Mouse (Mus musculus) heart, postnatal 0 days (tissue): ENCODE results near the gene Chrm3. TPM values are rescaled to one million over a fixed set of nuclear protein-coding genes. Genes with fewer than 3 reads are reported as not detected.
A peak's percentile ranks its signal among the peaks of the same experiment; 100 is the strongest.

Experiments
- ATAC-seq: fragments of 200-750 bp; cut with Nextera tagmentation; 2 replicates; pipeline ENCODE4 v1.8.0; 2017; ENCODE audit warnings: low read depth, moderate number of reproducible peaks, moderate library complexity; ENCODE audit not compliant: insufficient read depth
- DNase-seq: peaks from one replicate; pipeline ENCODE4 v3.0.0-alpha.2; 2016; ENCODE audit warnings: low spot score
- H3K27ac ChIP-seq: fragments of 300-500 bp; sonication (generic); 2 replicates; pipeline ENCODE4 v1.5.1; 2014; ENCODE audit warnings: low read depth, mild to moderate bottlenecking
- H3K27me3 ChIP-seq: fragments of 300-500 bp; sonication (generic); 2 replicates; pipeline ENCODE4 v1.6.1; 2014; ENCODE audit warnings: low read length, mixed read lengths; ENCODE audit not compliant: control insufficient read depth, insufficient read depth
- H3K36me3 ChIP-seq: fragments of 300-500 bp; sonication (generic); replicated peaks from 2 replicates; pipeline ENCODE4 v1.6.1; 2014; ENCODE audit warnings: low read length, mixed read lengths; ENCODE audit not compliant: control insufficient read depth, insufficient read depth
- H3K4me1 ChIP-seq: fragments of 300-500 bp; sonication (generic); 2 replicates; pipeline ENCODE4 v1.6.1; 2014; ENCODE audit warnings: antibody characterized with exemption; ENCODE audit not compliant: control insufficient read depth, insufficient read depth
- H3K4me2 ChIP-seq: fragments of 300-500 bp; sonication (generic); 2 replicates; pipeline ENCODE4 v1.6.1; 2014; ENCODE audit warnings: low read depth, mild to moderate bottlenecking, low read length, moderate library complexity
- H3K4me3 ChIP-seq: fragments of 300-500 bp; sonication (generic); 2 replicates; pipeline ENCODE4 v1.5.1; 2014; ENCODE audit warnings: low read depth, low read length
- H3K9ac ChIP-seq: fragments of 300-500 bp; sonication (generic); replicated peaks from 2 replicates; pipeline ENCODE4 v1.6.1; 2014; ENCODE audit warnings: low read depth, low read length, mixed read lengths
- H3K9me3 ChIP-seq: fragments of 300-500 bp; sonication (generic); replicated peaks from 2 replicates; pipeline ENCODE4 v1.6.1; 2016; ENCODE audit warnings: low read length; ENCODE audit not compliant: control insufficient read depth
- CTCF ChIP-seq: IDR thresholded peaks from 2 replicates; pipeline ENCODE4 v1.5.1; 2016; ENCODE audit warnings: antibody characterized with exemption, control low read depth, low read depth
- EP300 ChIP-seq: IDR thresholded peaks from 2 replicates; pipeline ENCODE4 v1.6.1; 2016; ENCODE audit warnings: antibody characterized with exemption, low read depth
- WGBS: fragments of 180-500 bp; shearing (Covaris S2); extraction: QIAGEN DNeasy Blood & Tissue Kit; methylation state at CpG from one replicate; pipeline ENCODE4 v1.1.7; 2014; 5-methylcytosine and 5-hydroxymethylcytosine counted together
- polyA plus RNA-seq: library from polyadenylated mRNA; unstranded; fragments of >200 nt; fragmentation: Nextera tagmentation; extraction: Ambion mirVana; gene quantifications from 2 replicates; pipeline ENCODE4 v1.2.1, GENCODE M21; 2015
- total RNA-seq: library from RNA; depleted of rRNA; stranded (reverse); fragments of >200 nt; gene quantifications from 2 replicates; pipeline ENCODE4 v1.2.3, GENCODE M21; 2014; ENCODE audit warnings: low replicate concordance

Gene Chrm3
- total and polyA plus RNA-seq, 2 experiments from 2014 or later = 0.26 to 0.31 TPM

DNA sequence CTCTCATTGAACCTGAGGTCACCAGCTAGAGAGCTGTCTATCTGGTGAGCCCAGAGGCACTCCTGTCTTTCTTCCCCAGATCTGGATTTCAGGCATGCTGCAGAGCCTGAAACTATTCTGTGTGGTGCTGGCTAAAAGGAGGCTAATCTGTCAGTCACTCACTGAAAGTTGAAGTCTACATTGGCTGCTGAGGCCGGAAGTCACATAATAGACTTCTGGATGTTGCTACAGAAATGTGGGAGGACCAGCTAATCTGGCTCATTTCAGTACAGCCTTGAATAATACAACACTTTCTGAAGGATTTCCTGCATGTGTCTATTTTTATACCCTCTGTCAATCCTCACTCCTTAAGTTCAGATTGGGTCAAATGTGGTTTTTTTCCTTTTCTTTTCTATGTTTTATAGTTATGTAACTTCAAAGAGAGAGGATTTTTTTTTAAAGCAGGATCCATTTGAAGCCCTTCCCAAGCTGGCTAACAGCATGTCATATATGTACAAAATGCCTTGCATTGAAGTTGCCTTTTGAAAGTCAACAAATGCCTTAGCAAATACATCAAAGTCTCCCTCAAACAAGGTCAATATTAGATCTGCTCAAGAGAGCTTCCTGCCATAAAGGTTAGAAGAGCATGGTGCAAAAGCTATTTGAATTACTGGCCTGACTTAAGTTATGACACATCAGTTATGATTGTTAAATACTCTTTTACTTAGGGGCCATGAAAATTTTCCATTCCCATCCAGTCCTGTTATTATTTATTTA is 116.2 kb downstream of the Chrm3 start:
- Histone ChIP-seq H3K36me3 (no peaks in the 10 kb centered on the region), H3K27ac (no peak overlapping the region), H3K4me1 (no peaks in the 10 kb centered on the region), H3K9me3 (no peaks in the 10 kb centered on the region), H3K4me3 (no peak overlapping the region), H3K4me2 (no peak overlapping the region), H3K27me3 (no peaks in the 10 kb centered on the region), H3K9ac (no peak overlapping the region)
- 0 out of 2 replicates have a peak, but pooled peaks have one; percentile 17 for ATAC-seq
- TF ChIP-seq EP300 (no peak), CTCF (no peak)
- WGBS = 37% methylated on average over 1 of the region's 1 CpGs
- DNase-seq = peak; percentile 34

DNA sequence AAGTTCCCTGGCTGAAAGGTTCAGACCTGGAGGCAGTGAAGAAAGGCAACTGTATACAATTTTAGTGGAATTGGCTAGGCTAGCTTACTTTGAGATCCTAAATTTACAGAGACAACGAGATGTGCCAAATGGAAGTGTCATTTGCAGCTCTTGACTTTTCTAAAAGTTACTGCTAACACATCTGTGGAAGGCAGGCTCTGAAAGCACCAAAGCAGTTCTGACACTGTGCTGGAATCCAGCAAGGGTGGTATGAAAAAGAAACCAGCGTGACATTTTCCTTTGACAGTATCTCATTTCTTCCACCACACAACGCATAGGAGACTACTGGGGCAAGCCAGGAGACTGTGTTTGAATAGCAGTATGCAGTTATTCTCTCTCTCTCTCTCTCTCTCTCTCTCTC is 120.4 kb downstream of the Chrm3 start:
- ATAC-seq = no peak
- no peaks in the 10 kb centered on the region for H3K9me3 ChIP-seq
- no peak overlapping the region for H3K4me2 ChIP-seq
- 65% methylated on average over 3 of the region's 3 CpGs for WGBS
- no peak overlapping the region for H3K9ac ChIP-seq
- no peaks in the 10 kb centered on the region for H3K4me1 ChIP-seq
- H3K36me3 ChIP-seq = no peaks in the 10 kb centered on the region
- no peak for DNase-seq
- H3K27me3 ChIP-seq = no peaks in the 10 kb centered on the region
- TF ChIP-seq CTCF = no peak
- TF ChIP-seq EP300 = no peak
- H3K4me3 ChIP-seq = no peak overlapping the region
- no peak overlapping the region for H3K27ac ChIP-seq

DNA sequence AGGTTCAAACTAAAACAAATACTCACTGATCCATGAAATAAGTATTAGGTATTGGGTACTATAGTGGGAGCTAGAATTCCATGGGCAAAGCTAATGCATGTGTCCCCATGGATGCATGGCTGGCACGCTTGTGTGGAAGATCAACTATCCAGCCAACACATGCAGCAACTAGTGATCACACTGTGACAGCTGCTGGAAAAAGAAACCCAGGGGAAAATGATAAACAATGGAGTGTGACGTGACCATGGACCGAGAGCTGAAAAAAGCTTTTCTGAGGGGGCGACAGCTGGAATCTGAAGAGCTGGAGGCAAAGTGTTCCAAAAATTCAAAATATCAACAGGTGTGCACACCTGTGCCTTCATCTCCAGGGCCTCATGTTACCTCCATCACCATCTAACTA is 120.8 kb downstream of the Chrm3 start:
- TF ChIP-seq CTCF (no peak), EP300 (no peak)
- Histone ChIP-seq H3K27me3 (no peaks in the 10 kb centered on the region), H3K4me1 (no peaks in the 10 kb centered on the region), H3K9ac (no peak overlapping the region), H3K4me3 (no peak overlapping the region), H3K27ac (no peak overlapping the region), H3K9me3 (no peaks in the 10 kb centered on the region), H3K36me3 (no peaks in the 10 kb centered on the region), H3K4me2 (no peak overlapping the region)
- WGBS = 47% methylated on average over 4 of the region's 4 CpGs
- no peak for DNase-seq
- no peak for ATAC-seq

DNA sequence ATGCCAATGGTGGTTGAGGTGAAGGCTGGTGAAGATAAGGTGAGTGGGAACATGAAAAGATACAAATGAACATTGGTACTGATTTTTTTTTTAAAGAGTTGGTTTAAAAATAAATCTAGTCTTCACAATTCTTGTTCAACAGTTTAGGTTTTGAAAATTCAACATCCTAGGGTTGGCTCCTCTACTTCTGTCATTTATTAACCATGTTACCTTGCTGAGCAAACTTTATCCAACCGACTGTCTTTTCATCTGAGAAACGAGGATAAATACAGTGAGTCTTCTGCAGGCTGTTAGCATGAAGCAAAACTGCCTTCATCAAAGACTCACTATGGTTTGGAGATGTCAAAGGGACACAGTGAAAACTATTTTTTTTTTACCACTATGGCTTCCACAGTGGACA is 123.0 kb downstream of the Chrm3 start:
- WGBS = 55% methylated on average over 2 of the region's 2 CpGs
- no peak overlapping the region for H3K27ac ChIP-seq
- TF ChIP-seq EP300 (no peak), CTCF (no peak)
- H3K4me2 ChIP-seq = no peak overlapping the region
- no peaks in the 10 kb centered on the region for H3K9me3 ChIP-seq
- no peak for DNase-seq
- no peaks in the 10 kb centered on the region for H3K27me3 ChIP-seq
- no peak overlapping the region for H3K4me3 ChIP-seq
- no peak for ATAC-seq
- H3K4me1 ChIP-seq = no peaks in the 10 kb centered on the region
- H3K36me3 ChIP-seq = no peaks in the 10 kb centered on the region
- no peak overlapping the region for H3K9ac ChIP-seq

DNA sequence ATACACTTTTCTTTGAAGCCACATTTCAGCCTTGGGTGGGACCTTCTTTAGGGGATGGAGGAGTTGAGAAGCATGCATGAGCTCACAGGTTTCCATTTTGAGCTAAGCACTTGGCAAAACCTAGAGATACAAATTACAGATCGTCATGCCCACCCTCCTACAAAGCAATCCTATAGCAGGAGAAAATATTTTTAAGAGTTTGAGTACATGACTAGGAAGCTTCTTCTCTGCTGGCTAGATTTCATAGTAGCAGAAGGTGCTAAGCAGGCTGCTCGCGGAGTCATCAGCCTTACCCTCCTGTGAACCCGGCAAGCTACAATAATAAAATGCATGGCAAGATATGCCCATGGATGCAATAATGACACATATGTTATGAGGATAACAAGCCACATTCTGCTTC is 124.4 kb downstream of the Chrm3 start:
- H3K27me3 ChIP-seq = no peaks in the 10 kb centered on the region
- no peak for ATAC-seq
- no peaks in the 10 kb centered on the region for H3K4me1 ChIP-seq
- no peak overlapping the region for H3K9ac ChIP-seq
- H3K36me3 ChIP-seq = no peaks in the 10 kb centered on the region
- TF ChIP-seq CTCF (no peak), EP300 (no peak)
- no peak overlapping the region for H3K4me2 ChIP-seq
- no peak for DNase-seq
- H3K27ac ChIP-seq = no peak overlapping the region
- 83% methylated on average over 4 of the region's 4 CpGs for WGBS
- no peak overlapping the region for H3K4me3 ChIP-seq
- H3K9me3 ChIP-seq = no peaks in the 10 kb centered on the region
